Mouse (Mus musculus) spleen, adult 2 months (tissue): ENCODE data around the gene Ldlrad1.

Experiments
- CTCF ChIP-seq: fragments of 200-500 bp; IDR thresholded peaks from 2 replicates; pipeline ENCODE4 v1.5.1; 2011; ENCODE audit warnings: mild to moderate bottlenecking, inconsistent platforms; ENCODE audit not compliant: insufficient read depth, insufficient read length, insufficient replicate concordance; ENCODE audit errors: extremely low read depth
- POLR2A ChIP-seq: fragments of 200-500 bp; IDR thresholded peaks from 2 replicates; pipeline ENCODE4 v1.6.1; 2011; ENCODE audit warnings: low read depth, low read length, inconsistent platforms

GRCm38 (mm10) chr4:107178830-107179490, 30.0 kb upstream of the Ldlrad1 start, which contains the start of gene Tceanc2:
- no peak for TF ChIP-seq POLR2A
- no peak for TF ChIP-seq CTCF
